Mouse (Mus musculus) bone marrow, adult 2 months (tissue): ENCODE results near the gene Flt1. TPM values are rescaled to one million over a fixed set of nuclear protein-coding genes. Genes with fewer than 3 reads are reported as not detected.

ENCODE experiments used
- H3K27ac ChIP-seq: fragments of 200-500 bp; 2 replicates; pipeline ENCODE4 v1.5.1; 2012; ENCODE audit warnings: low read depth, mild to moderate bottlenecking, control low read depth, inconsistent platforms, low read length; ENCODE audit not compliant: control insufficient read depth, poor library complexity, insufficient read depth
- H3K4me1 ChIP-seq: fragments of 200-500 bp; 2 replicates; pipeline ENCODE4 v1.6.1; 2011; ENCODE audit warnings: low read length; ENCODE audit not compliant: control insufficient read depth, insufficient read depth
- H3K4me3 ChIP-seq: fragments of 200-500 bp; replicated peaks from 2 replicates; pipeline ENCODE3; 2011; ENCODE audit warnings: mild to moderate bottlenecking, low read depth, low read length, control low read depth; ENCODE audit not compliant: control insufficient read depth
- CTCF ChIP-seq: fragments of 200-500 bp; IDR thresholded peaks from 2 replicates; pipeline ENCODE4 v1.5.1; 2011; ENCODE audit warnings: low read length, control low read depth; ENCODE audit not compliant: control insufficient read depth, insufficient read depth
- POLR2A ChIP-seq: fragments of 200-500 bp; IDR thresholded peaks from 2 replicates; pipeline ENCODE4 v1.6.1; 2011; ENCODE audit warnings: low read depth, mild to moderate bottlenecking, control low read depth, low read length, borderline replicate concordance; ENCODE audit not compliant: control insufficient read depth
- WGBS: fragments of 180-500 bp; shearing (Covaris S2); methylation state at CpG from one replicate; pipeline ENCODE4 v1.1.7; 2018; 5-methylcytosine and 5-hydroxymethylcytosine counted together
- polyA plus RNA-seq: library from polyadenylated mRNA; stranded (reverse); fragments of >200 nt; gene quantifications from 2 replicates; pipeline ENCODE4 v1.2.4, GENCODE M21; 2011; ENCODE audit warnings: low replicate concordance; ENCODE audit not compliant: missing spikeins, insufficient read depth, insufficient read length

Flt1 gene
- polyA plus RNA-seq, result 1.7 and 5.1 TPM in 2 replicates

GRCm38 (mm10) chr5:147725831-147726700, at the start of gene Flt1:
Gene Flt1 (minus strand): TSS chr5:147726011.
- WGBS, result 1% methylated on average over 80 of the region's 82 CpGs
- Histone ChIP-seq H3K4me3 (peak within 1 kb of the TSS; percentile 25), H3K4me1 (no peaks in the 10 kb centered on the region), H3K27ac (no peak within 1 kb of the TSS; the same call in 1 of the 2 replicates)
- TF ChIP-seq POLR2A, result peak; percentile 19; the same call in 1 of the 2 replicates
- no peak for TF ChIP-seq CTCF

GRCm38 (mm10) chr5:147775222-147775621, 49.4 kb upstream of the Flt1 start:
- H3K4me3 ChIP-seq, result no peak overlapping the region
- no peaks in the 10 kb centered on the region for H3K4me1 ChIP-seq
- H3K27ac ChIP-seq, result no peak overlapping the region
- TF ChIP-seq POLR2A, result no peak
- no peak for TF ChIP-seq CTCF
- WGBS, result 19% methylated on average over 7 of the region's 7 CpGs

GRCm38 (mm10) chr5:147769918-147770317, 44.1 kb upstream of the Flt1 start:
- Histone ChIP-seq H3K4me3 (no peak overlapping the region), H3K27ac (no peak overlapping the region), H3K4me1 (no peaks in the 10 kb centered on the region)
- TF ChIP-seq POLR2A (no peak), CTCF (no peak)
- 71% methylated on average over 6 of the region's 6 CpGs for WGBS

- Histone ChIP-seq H3K27ac (no peak overlapping the region), H3K4me1 (peaks cover 2% of the 10 kb centered on the region; the same call in 1 of the 2 replicates), H3K4me3 (no peak overlapping the region)
- TF ChIP-seq CTCF, result no peak
- no peak for TF ChIP-seq POLR2A
- WGBS, result 83% methylated on average over 4 of the region's 4 CpGs
Measured at GRCm38 (mm10) chr5:147764061-147764460, 38.2 kb upstream of the Flt1 start.

GRCm38 (mm10) chr5:147761984-147762383, 36.2 kb upstream of the Flt1 start:
- 65% methylated on average over 8 of the region's 8 CpGs for WGBS
- no peak for TF ChIP-seq CTCF
- no peak overlapping the region for H3K27ac ChIP-seq
- peaks cover 2% of the 10 kb centered on the region; the same call in 1 of the 2 replicates for H3K4me1 ChIP-seq
- no peak overlapping the region for H3K4me3 ChIP-seq

GRCm38 (mm10) chr5:147761275-147761674, 35.5 kb upstream of the Flt1 start:
- Histone ChIP-seq H3K4me1 (peaks cover 2% of the 10 kb centered on the region; the same call in 1 of the 2 replicates), H3K27ac (no peak overlapping the region), H3K4me3 (no peak overlapping the region)
- 51% methylated on average over 9 of the region's 9 CpGs for WGBS
- no peak for TF ChIP-seq POLR2A
- no peak for TF ChIP-seq CTCF

- TF ChIP-seq CTCF (no peak), POLR2A (no peak)
- peak overlapping the region; percentile 56 for H3K4me3 ChIP-seq
- H3K27ac ChIP-seq, result peak overlapping the region; percentile 52
- H3K4me1 ChIP-seq, result peaks cover 2% of the 10 kb centered on the region; the same call in 1 of the 2 replicates
- 17% methylated on average over 9 of the region's 9 CpGs for WGBS
Measured at GRCm38 (mm10) chr5:147758640-147759319, 33.0 kb upstream of the Flt1 start.
